Mouse (Mus musculus): ENCODE results near the gene Tppp2. TPM values are rescaled to one million over a fixed set of nuclear protein-coding genes. Genes with fewer than 3 reads are reported as not detected.
A peak's percentile ranks its signal among the peaks of the same experiment; 100 is the strongest.

The Tppp2 gene
- polyA plus RNA-seq, 1 experiment, result not detected

DNA sequence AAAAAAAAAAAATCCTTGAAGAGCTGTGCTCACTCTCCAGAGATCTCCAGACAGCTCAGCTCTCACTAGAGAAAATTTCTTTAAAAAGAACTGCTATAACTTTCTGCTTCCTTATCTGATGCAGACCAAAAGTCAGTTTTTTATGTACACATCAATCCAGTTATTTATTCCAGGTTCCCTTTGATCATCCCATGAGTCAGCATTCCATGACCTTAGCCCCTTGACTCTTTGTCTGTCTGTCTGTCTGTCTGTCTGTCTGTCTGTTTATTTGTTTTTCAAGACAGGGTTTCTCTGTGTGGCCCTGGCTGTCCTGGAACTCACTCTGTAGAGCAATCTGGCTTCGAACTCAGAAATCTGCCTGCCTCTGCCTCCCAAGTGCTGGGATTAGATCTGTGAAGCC is 18.9 kb upstream of the Tppp2 start:
- no peak for TF ChIP-seq GATA1 (IDR thresholded peaks at IDR 0.05; ENCODE audit: low read length)

DNA sequence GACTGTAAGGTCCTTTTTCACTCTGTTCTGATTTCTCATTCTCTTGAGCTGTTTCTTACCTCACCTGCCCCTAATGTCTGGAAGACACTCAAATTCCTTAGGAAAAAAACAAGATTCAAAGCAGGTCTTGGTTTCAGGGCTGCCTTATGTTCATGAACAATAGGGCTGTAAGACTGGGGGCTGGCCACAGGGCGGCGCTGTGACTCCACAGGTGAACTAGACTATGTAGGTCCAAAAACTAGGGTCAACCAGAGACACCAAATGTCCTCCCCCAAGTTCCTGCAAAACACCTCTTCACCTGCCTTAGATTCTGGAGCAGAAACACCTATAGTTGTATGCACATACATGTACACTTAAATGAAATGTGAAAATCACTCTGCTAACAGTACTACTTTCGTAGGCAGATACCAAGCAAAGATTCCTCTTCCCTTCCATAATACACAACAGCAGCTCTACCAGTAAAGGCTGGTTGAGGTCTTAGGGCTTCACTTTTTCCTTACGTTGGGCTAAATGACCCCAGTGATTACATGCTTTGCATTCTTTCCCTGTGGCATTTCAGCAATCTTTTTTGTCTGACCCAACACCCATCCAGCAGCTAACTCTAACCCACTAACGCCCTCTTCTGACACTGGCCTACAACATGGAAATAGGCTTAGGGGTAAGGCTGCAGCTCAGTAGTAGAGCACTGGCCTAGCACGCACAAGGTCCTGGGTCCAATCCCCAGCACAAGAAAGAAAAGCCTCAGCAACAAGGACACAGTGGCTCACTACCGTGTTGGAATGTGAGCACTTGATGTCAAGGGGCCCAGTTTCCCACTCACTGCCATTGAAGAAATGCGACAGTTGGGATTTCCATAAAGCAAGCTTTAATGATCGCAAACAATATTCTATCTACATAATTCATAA is 15.2 kb upstream of the Tppp2 start:
- no peak for TF ChIP-seq GATA1 (IDR thresholded peaks at IDR 0.05; ENCODE audit: low read length)

DNA sequence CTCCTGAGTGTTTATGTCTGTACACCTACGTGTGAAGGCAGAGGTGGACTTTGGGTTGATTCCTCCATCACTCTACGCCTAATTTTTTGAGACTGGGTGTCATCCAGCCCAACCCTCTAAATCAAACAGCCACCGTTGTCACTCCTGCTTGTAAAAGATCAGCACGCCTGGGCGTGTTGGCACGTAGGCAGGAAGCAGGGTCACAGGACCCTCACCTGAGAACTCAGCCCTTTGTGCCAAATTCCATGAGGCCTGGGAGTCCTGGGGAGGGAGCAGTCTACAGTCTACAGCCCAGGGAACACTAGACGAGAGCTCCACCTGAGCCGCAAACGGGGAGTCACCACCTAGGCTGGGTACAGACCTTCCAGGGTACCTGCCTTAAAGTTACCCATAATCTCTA is 14.4 kb upstream of the Tppp2 start:
- no peak for TF ChIP-seq GATA1 (IDR thresholded peaks at IDR 0.05; ENCODE audit: low read length)

DNA sequence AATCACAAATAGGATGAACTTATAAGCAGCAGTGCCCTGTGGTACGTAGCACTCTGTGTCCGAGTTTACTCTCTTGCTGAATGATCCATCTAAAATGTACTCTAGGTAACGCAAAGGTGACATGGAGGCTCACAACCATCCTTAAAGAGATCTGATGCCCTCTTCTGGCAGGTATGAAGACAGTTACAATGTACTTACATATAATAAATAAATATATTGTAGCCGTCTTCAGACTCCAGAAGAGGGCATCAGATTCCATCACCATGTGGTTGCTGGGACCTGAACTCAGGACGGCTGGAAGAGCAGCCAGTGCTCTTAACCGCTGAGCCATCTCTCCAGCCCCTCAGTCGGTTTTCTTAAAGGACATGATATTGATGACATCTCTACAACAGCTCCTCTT is 13.5 kb upstream of the Tppp2 start:
- no peak for TF ChIP-seq GATA1 (IDR thresholded peaks at IDR 0.05; ENCODE audit: low read length)

DNA sequence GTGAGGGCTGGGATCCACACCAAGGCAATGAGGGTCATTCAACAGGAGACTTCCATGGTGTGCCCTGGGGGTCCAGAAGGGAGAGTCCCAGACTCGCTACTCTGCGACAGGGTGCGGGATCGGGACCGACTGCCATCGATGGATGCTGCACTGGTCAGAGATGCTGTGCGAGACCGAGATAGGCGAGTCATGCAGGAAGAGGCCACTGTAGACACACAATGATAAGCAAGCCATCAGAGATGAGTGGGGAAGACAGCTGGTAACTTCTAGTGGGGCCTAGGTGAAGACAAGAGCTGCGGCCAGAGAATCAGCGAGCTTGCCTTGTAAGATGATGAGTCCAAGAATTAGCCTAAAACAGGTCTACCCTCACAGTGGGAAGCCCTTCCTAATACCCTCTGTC is 12.1 kb upstream of the Tppp2 start:
- TF ChIP-seq GATA1 (IDR thresholded peaks at IDR 0.05; ENCODE audit: low read length), result peak; percentile 9

DNA sequence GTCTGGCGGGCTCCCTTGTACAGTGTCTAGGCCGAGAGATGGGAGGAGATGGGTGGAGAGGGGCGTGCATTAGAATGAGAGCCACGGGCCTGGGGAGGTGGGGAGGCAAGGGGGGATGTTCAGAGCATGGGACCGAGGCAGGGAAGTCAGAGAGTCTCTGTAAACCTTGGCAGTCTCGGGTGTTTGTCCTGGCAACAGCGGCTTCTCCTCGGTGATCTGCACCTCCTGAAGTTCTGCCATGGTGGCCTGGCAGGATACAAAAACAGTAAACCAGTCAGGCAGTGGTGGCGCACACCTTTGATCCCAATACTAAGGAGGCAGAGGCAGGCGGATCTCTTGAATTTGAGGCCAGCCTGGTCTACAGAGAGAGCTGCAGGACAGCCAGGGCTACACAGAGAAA is 6.9 kb upstream of the Tppp2 start:
- TF ChIP-seq GATA1 (IDR thresholded peaks at IDR 0.05; ENCODE audit: low read length), result no peak

DNA sequence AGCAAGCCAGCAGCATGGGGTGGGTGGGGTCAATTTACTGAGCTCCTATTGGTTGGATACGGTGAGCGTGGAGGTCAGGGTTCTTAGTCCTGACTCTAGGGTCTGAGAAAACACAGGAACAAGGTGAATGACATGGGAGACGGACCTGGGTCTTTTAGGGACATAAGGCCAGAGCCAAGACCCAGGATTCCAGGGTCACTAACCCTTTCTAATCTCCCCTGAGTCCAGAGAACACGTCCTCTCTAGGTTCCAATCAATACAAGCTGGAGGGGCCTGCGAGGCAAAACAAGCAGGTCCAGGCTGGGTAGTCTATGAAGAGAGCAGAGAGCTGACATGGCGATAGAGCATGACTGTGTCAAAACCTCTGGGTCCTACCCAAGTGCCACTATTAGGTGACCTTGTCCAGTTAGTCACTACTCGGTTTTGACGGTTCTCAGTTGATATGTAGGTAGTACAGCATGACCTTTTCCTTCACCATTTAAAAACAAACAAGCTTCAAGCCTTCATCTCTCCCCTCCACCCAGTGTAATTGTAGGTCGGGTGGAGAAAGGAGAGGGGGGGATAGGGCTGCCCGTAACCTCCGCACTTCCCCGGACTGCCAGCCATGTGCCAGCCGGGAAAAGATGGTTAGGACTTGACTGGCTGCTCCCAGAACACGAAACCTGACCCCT is 5.7 kb upstream of the Tppp2 start:
- no peak for TF ChIP-seq GATA1 (IDR thresholded peaks at IDR 0.05; ENCODE audit: low read length)

DNA sequence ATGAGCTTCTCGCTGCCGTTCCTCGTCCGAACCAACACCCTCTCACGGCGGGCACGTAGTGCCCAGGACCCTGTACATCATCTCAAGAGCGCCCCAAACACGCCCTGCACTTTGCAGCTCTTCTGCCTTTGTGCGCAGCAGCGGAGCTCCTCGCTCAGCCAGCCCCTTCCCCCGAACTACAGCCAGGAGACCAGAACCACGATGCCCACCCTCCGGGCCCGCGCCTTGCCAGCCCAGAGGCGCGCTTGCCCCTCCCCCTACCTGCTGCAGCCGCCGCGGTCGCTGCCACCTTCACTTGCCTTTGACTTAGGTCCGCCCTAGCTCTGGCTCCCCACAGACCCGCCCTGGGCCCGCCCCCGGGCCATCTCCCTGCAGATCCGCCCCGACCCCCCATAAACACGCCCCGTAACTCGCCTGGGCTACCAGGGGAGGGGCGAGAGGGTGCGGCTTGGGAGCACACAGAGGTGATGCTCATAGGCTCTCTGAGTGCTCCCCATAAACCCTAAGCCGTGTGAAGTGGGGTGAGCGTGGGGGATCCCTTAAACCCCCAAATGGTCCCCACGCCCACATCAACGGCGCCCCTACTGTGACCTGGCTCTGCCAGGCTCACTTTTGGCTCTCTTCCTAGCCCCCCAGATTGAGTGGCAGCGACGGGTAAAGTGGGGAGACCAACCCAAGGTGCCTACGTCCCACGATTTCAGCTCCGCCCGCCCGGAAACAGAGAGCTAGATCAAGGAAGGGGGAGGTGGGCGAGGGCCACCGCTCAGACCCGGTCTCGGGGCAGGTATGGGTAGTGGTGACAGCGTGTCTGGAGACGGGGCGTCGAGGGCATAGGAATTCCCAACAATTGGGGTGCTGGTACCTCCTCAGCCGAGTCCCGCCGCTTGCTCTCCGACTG is 4.9 kb upstream of the Tppp2 start:
- no peak for TF ChIP-seq GATA1 (IDR thresholded peaks at IDR 0.05; ENCODE audit: low read length)

DNA sequence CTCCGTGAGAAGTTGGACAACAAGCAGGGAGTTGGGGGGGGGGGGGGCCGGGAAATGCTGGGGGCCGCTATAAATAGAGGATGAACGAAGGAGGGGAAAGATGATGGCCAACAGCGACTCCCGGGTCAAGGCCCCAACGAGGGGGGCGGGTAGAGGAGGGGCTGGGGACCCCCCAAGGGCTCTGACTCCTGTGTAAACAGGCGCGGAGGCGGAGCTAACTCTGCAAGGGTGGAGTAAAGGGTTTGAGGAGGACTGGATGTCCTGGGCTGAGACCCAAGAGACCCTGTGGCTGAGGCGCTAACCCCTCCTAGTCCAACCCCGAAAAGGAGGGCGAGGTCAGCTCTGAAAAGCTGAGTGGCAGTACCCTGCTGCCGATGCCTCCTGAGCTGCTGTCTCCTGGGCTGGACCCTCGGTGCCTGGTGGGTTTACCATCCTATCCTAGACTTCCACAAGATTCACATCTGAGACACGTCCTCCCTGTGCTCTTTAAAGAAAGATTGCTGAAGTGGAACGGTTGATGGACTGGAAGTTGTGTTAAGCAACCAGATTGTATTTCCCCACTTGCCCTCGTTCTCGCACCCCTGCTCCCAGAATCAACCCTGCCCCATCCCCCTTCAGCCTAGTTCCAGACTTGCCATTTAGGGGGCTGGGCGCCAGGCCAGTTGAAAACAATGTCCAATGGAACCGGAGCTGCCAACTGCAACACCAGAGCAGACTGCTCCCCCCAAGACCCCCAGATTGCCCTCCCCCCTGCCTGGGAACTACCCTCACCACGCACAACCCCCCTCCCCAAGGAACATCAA is 4.1 kb upstream of the Tppp2 start, which contains the start of gene Ndrg2:
Gene Ndrg2, minus strand, starts transcription at position 199 of the 803 bp plus-strand sequence.
- no peak for TF ChIP-seq GATA1 (IDR thresholded peaks at IDR 0.05; ENCODE audit: low read length)

DNA sequence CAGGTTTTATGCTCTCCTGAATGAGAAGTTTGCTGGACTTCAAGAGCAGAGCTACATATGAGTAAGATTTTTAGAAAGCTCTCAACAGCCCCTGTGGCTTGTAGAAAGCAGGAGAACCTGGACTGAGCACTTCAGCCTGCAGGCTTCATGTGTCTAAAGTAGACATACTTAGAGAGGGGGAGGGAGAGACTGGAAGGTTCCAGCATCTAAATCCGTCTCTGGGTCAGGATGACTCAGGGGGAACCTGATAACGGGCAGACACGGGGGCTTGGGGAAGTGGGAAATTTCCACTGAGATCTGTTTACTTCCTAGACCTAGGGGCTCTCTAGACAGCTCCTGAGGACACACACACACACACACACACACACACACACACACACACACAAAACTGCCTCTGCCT is 3.2 kb upstream of the Tppp2 start:
- TF ChIP-seq GATA1 (IDR thresholded peaks at IDR 0.05; ENCODE audit: low read length), result no peak

DNA sequence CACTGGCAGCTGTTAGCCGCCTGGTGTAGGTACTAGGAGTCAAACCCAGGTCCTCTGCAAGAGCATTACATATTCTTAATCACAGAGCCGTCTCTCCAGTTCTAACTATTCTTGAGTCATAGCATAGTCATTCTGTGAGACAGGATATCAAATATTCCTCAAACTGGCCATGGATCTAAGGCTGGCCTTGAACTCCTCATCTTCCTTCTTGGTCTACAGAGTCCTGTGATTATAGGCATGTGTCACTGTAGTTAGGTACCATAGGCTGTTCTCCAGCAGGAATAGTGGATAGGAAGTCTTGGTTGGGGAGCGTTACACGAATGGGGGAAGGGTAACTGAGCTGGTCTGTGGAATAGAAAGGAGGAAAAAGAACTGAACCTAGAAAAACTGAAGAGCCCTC is 1.7 kb upstream of the Tppp2 start:
- no peak for TF ChIP-seq GATA1 (IDR thresholded peaks at IDR 0.05; ENCODE audit: low read length)

DNA sequence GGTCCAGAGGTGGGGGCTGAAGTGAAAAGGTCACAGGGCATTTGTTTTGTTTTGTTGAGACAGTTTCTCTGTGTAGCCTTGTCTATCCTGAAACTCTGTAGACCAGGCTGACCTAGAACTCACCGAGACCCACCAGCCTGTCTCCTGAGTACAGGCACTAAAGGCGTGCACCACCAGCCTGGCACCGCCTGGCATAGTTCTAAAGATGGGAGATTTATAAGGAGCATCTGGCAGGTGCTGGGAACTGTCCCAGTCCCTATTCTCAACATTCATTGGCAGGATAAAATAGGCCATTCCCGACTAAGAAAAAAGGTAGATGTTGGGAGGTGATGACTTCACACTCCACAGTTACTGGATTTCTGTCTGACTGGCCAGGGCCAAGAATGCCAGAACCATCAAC is 741 bp downstream of the Tppp2 start:
- TF ChIP-seq GATA1 (IDR thresholded peaks at IDR 0.05; ENCODE audit: low read length), result no peak

DNA sequence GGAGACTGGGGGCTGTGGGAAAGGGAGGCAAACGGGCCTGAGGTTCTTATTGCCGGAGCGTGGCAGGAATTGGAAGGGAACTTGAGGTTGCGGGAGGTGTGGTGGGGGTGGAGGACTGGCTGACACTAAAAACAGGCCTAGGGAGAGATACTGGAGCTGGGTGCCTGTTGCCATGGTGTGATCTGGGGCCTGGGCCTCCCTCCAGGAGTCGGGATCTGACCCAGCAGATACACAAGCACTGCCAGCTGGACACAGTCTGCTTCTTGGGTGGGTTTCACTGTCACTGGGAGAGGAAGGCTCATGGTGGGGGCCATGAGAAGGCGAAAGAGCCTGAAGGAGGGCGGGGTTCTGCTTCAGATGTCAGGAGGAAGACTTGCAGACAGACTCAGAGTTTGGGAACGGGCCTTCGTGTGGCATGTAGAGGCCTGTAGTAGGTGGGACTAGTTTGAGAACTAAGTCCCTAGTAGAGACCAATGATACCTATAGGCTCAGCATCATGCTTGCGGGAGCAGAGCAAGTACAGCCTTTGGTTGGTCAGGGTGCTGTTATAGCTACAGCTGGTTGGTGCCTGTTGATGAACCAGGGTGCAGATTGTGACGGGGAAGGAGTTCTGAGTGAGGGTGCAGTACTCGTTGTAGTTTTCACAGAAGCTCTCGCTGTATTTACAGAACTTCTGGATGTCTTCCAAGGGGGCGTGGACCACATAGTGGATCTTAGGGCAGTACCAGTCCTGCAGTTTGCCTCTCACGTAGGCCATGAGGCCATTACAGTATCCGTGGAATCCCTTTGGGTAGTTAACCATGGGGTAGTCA is 3.7 kb downstream of the Tppp2 start:
- no peak for TF ChIP-seq GATA1 (IDR thresholded peaks at IDR 0.05; ENCODE audit: low read length)

DNA sequence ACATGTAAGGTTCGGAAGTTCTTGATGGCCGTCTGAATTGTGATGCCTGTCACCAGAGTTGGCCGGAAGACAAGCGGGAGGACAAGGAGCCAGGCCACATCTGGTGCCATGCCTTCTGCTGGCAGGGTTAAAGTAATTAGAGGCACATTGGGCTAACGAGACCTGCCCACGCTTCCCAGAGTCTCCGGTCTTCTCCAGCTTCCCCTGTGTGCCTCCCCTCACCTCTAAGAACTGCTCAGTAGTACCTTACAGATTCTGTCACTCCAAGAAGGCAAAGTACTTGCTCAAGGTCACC is 4.3 kb downstream of the Tppp2 start, which contains the start of gene Rnase13:
Gene Rnase13, minus strand, starts transcription at position 203 of the 295 bp plus-strand sequence.
- no peak for TF ChIP-seq GATA1 (IDR thresholded peaks at IDR 0.05; ENCODE audit: low read length)

Measured in G1E-ER4 (cell line).